Mouse (Mus musculus): ENCODE measurements at regions not wholly inside any gene's neighbourhood (a gene's known extent, or its start where the extent isn't known, plus 50 kb on each side); places are given as distances from the start of the nearest gene placed in this dataset.
"Not testable (repeated sequence)": the region's sequence is repeated elsewhere in the genome, so short reads cannot be mapped to it uniquely, and the experiment has no call there.

DNA sequence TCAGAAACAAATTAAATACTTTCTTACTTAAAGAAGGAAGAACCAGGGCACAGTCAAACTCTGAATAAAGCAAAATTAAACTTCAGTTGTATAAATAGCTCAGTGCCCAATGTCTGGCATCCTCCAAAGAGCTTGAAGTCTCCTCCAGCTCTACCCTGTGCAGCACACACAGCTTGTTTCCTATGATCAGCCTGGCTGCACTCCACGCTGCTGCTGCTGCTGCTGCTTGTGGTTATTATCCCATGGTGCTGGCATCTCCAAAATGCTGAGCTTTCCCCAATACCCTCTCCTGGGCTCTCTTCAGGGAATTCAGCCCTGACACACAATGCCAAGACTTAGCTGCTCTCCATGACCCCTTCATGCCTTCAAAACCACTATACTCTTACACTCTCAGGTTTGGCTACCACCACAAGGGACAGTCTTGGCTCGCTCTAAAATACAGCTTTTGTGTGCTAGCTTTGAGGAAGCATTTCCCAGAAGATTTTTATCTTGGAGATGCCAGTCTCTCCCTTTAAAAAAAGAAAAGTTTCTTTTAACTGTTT lies 121.0 kb downstream of the Rab10 start:
- not testable (repeated sequence) for DNase-seq (ENCODE audit: low spot score)

DNA sequence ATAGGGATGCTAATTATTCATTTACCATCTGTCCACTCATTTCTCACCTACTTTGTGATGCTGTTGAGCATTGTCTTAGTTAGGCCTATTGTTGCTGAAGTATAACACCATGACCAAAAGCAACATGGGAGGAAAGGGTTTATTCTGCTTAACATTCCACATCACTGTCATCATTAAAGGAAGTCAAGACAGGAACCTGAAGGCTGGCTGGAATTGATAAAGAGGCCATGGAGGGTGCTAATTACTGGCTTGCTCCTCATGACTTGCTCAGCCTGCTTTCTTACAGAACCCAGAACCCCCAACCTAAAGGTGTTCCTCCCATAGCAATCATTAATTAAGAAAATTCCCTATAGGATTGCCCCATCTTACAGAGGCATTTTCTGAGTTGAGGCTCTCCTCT lies 121.6 kb downstream of the Rab10 start:
- DNase-seq (ENCODE audit: low spot score), result no peak

- DNase-seq (ENCODE audit: low spot score), result no peak
These were observed 136.4 kb downstream of the Rab10 start for GRCm38 (mm10) chr12:3173325-3173724.

GRCm38 (mm10) chr12:3169705-3170287 lies 140.0 kb downstream of the Rab10 start:
- DNase-seq (ENCODE audit: low spot score), result not testable (repeated sequence)

DNA sequence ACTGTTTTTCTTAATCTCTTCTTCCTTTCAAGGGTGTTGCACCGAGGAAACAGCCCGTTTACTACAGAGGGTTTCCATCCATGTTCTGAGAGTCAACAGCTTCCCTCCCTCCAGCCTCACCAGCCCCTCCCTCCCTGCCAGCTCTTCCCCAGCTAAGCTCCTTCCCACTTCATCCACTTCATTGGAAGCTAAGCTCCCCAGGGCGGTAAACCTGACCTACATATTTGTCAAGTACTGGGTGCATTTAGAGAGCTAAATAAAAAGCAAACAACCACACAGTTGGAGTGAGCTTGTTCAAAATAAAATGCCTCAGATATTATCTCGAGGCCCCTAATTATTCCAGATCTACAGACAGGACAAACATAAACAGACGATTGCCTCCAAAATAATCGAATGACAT lies 148.1 kb downstream of the Rab10 start:
- not testable (repeated sequence) for DNase-seq (ENCODE audit: low spot score)

- not testable (repeated sequence) for DNase-seq (ENCODE audit: low spot score)
These were observed 151.0 kb downstream of the Rab10 start for GRCm38 (mm10) chr12:3158771-3159170.

DNA sequence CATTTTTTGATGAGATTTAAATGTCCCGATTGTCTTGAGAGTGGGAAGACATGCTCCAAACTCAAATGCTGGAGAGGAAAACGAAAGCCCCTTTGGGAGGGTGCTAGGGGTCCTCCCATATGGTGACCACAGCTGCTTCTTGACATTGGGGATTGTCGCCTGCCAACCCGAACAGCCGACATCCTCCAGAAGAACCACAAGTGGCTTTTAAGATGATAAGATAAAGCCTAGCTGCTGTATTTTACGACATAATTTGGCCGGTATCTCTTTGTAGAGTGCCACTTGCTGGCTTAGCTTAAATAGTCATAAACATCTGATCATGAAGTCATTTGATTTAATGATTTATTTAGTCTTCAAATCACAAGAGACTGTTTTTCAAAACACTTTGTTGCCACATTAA lies 156.1 kb downstream of the Rab10 start:
- DNase-seq (ENCODE audit: low spot score), result not testable (repeated sequence)

GRCm38 (mm10) chr12:3132553-3132952 lies 177.2 kb downstream of the Rab10 start:
- not testable (repeated sequence) for DNase-seq (ENCODE audit: low spot score)

DNA sequence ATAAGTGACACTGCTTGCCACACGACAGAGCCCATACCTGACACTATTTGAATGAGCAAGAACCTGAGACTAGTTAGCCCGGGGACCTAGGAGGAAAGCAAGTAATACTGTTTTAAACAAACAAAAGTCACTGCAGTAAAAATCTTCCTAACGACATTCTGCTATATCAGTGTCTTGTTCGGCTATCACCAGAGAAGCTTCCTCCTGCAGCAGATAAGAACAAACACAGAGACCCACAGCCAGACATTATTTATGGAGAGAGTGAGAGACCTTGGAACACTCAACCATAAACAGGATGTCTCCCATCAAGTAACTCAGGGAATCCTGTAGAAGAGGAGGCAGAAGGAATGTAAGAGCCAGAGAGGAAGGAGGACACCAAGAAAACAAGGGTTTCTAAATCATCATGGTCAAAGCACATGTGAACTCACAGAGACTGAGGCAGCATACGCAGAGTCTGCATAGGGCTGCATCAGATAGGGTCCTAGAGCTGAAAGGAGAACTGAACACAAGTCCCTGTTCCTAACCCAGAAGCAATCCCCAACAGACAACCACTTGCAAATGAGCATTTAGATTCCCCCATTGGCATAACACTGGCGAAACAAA lies 178.5 kb downstream of the Rab10 start:
- not testable (repeated sequence) for DNase-seq (ENCODE audit: low spot score)

DNA sequence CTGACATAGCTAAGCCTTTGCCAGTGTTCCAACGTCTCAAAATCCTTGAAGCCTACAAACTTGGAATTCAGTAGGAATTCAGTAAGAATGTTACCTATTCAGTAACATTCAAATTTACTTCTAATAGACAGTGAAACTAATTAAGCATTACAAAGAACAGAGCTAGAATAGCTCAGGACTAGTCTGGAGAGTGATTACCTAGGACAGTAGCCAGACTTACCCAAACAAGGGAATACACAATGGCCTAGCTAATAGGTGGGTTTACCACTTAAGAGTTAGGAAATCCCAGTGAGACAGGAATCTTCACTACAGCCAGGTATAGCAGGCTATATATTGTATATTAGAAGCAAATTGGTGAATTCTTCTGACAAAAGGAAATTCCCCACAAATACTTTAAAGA lies 182.4 kb downstream of the Rab10 start:
- DNase-seq (ENCODE audit: low spot score), result not testable (repeated sequence)

DNA sequence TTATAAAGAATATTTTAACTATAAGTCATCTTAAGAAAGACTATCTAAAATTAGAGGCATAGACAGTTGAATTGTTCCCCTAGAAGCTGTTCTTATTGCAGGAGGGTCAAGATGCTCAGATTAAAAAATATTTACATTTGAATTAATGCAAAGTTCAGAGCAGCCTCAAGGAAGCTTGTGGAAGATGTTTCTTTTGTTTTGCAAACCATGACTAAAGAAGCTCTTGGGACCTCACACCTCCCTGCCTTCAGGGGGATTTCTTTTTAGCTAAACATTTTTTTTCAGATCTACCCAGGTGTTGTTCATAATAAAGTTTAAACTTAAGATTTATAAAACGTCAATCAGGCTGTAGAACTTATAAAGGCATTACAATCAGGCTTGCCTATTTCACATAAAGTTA lies 185.7 kb downstream of the Rab10 start:
- DNase-seq (ENCODE audit: low spot score), result no peak

DNA sequence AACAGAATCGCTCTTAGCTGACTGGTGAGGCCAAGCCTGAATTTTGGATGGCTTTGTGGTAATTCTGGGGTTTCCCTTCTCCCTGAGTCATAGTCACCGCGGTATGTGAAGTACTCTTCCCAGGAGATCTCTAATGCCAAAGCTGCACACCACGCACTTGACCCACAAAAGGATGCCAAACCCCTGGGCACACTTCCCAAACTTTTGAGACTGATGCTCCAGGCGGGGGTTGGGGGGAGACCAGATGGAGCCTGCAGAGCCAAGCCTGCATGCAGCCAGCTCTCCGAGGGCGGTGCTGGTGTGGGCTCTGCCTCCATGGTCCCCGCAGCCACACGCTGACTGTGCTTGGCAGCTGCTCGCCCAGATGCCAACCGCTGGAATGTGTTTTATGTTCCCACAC lies 199.2 kb downstream of the Rab10 start:
- DNase-seq (ENCODE audit: low spot score), result not testable (repeated sequence)

GRCm38 (mm10) chr12:3109671-3110070 lies 200.1 kb downstream of the Rab10 start:
- DNase-seq (ENCODE audit: low spot score), result peak; percentile 79

- not testable (repeated sequence) for DNase-seq (ENCODE audit: low spot score)
These were observed 207.8 kb downstream of the Rab10 start for GRCm38 (mm10) chr12:3101963-3102362.

GRCm38 (mm10) chr12:3098175-3098574 lies 211.6 kb downstream of the Rab10 start:
- peak; percentile 71 for DNase-seq (ENCODE audit: low spot score)

DNA sequence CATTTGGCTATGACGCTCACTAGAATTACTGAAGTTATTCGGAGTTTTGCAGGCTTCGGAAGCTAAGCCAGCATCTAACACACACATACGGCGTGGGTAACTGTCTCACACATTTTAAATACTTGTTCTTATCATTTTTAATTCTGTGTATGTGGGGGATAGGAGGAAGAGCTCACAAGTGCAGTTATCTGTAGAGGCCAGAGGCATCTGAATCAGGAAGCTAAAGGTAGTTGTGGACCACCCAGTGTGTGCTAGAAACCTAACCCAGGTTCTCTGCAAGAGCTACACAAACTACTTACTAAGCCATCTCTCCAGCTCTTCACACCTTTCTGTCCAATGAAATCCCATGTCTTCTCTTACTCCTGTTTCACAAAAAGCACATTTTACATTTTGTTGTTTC lies 215.3 kb downstream of the Rab10 start:
- no peak for DNase-seq (ENCODE audit: low spot score)

- DNase-seq (ENCODE audit: low spot score), result not testable (repeated sequence)
These were observed 216.8 kb downstream of the Rab10 start for GRCm38 (mm10) chr12:3092974-3093373.

DNA sequence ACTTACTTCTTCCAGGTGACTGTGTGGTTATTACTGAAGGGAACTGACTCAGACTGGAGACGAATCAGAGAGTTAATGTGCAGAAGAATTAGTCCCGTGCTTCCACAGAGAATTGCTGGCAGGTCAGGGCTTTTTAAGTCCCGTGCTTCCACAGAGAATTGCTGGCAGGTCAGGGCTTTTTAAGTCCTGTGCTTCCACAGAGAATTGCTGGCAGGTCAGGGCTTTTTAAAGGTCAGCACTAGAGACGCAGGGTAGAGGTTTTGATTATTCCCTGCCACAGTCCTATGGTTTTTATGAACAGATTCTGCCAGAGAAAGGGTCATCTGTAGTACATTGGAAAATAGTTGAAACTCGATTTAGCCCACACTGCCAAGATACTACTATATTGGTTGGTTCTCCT lies 260.2 kb downstream of the Rab10 start:
- DNase-seq (ENCODE audit: low spot score), result not testable (repeated sequence)

GRCm38 (mm10) chr12:3018446-3018845 lies 291.3 kb downstream of the Rab10 start:
- not testable (repeated sequence) for DNase-seq (ENCODE audit: low spot score)

- not testable (repeated sequence) for DNase-seq (ENCODE audit: low spot score)
These were observed 293.0 kb downstream of the Rab10 start for GRCm38 (mm10) chr12:3016777-3017176.
